In genomic region chr17:72579321-72579720, GRCm38 (mm10) we compare ENCODE assay signal across 21 mouse cellular contexts. TPM values are rescaled to one million over a fixed set of nuclear protein-coding genes. Genes with fewer than 3 reads are reported as not detected.
A peak's percentile ranks its signal among the peaks of the same experiment; 100 is the strongest.
DNase-seq lines count a peak whose midpoint lies in the region; ATAC-seq and TF ChIP-seq lines count a peak whose summit lies in the region.
"Had no signal": no experiment of that assay in that cellular context is flagged by ENCODE, and none has a peak within 500 bp of the region (broad histone marks: within the 10 kb centered on the region; RNA-seq: fewer than 3 reads in every experiment).

No protein-coding gene starts in this region.

- no peaks in the 10 kb centered on the region for H3K4me1 ChIP-seq in forebrain, embryonic 14.5 days (ENCODE audit: control insufficient read depth, insufficient read depth, low read length)
- H3K4me1 ChIP-seq in forebrain, embryonic 12.5 days: no peaks in the 10 kb centered on the region
- peaks cover 5% of the 10 kb centered on the region for H3K4me1 ChIP-seq in forebrain, embryonic 16.5 days (replicated peaks; ENCODE audit: control insufficient read depth, insufficient read depth, low read length)
- no peaks in the 10 kb centered on the region for H3K4me1 ChIP-seq in forebrain, embryonic 10.5 days
- H3K4me1 ChIP-seq in lung, postnatal 0 days (ENCODE audit: insufficient read depth, low read depth, low read length): no peaks in the 10 kb centered on the region
- H3K4me1 ChIP-seq: embryonic facial prominence, embryonic 13.5 days; embryonic facial prominence, embryonic 15.5 days had no signal

- ATAC-seq in forebrain, embryonic 14.5 days: peak; percentile 38
- no peak for ATAC-seq in forebrain, embryonic 12.5 days (ENCODE audit: low FRiP score)
- peak; percentile 43 for ATAC-seq in forebrain, embryonic 16.5 days
- no peak for ATAC-seq in lung, postnatal 0 days

- H3K4me2 ChIP-seq in forebrain, embryonic 14.5 days (ENCODE audit: low read length): no peak overlapping the region
- H3K4me2 ChIP-seq in forebrain, embryonic 12.5 days: no peak overlapping the region
- no peak overlapping the region for H3K4me2 ChIP-seq in forebrain, embryonic 16.5 days (ENCODE audit: low read length)
- H3K4me2 ChIP-seq in lung, postnatal 0 days (replicated peaks; ENCODE audit: low read depth, low read length): no peak overlapping the region
- H3K4me2 ChIP-seq: embryonic facial prominence, embryonic 13.5 days; embryonic facial prominence, embryonic 15.5 days had no signal

- WGBS in forebrain, embryonic 14.5 days: 53% methylated on average over 9 of the region's 9 CpGs
- WGBS in forebrain, embryonic 12.5 days: 80% methylated on average over 9 of the region's 9 CpGs
- 54% methylated on average over 9 of the region's 9 CpGs for WGBS in forebrain, embryonic 16.5 days
- WGBS in forebrain, embryonic 10.5 days: 89% methylated on average over 9 of the region's 9 CpGs
- WGBS in lung, postnatal 0 days: 88% methylated on average over 9 of the region's 9 CpGs

- H3K27me3 ChIP-seq in forebrain, embryonic 14.5 days (replicated peaks; ENCODE audit: control insufficient read depth, insufficient read depth, low read length): no peaks in the 10 kb centered on the region
- no peaks in the 10 kb centered on the region for H3K27me3 ChIP-seq in forebrain, embryonic 12.5 days
- H3K27me3 ChIP-seq in forebrain, embryonic 16.5 days (replicated peaks; ENCODE audit: control insufficient read depth, insufficient read depth, low read length): no peaks in the 10 kb centered on the region
- no peaks in the 10 kb centered on the region for H3K27me3 ChIP-seq in forebrain, embryonic 10.5 days (ENCODE audit: poor library complexity, severe bottlenecking)
- no peaks in the 10 kb centered on the region for H3K27me3 ChIP-seq in lung, postnatal 0 days (replicated peaks; ENCODE audit: insufficient read depth, low read length)
- H3K27me3 ChIP-seq: embryonic facial prominence, embryonic 13.5 days; embryonic facial prominence, embryonic 15.5 days had no signal

- no peak for TF ChIP-seq POLR2A in brain, embryonic 14.5 days (IDR thresholded peaks at IDR 0.05; ENCODE audit: borderline replicate concordance, extremely low read depth, insufficient read depth, insufficient read length, poor library complexity, severe bottlenecking)

- TF ChIP-seq CTCF in brain, embryonic 14.5 days (IDR thresholded peaks at IDR 0.05; ENCODE audit: borderline replicate concordance, extremely low read depth, insufficient read depth, insufficient read length): no peak
- no peak for TF ChIP-seq CTCF in lung, postnatal 0 days (IDR thresholded peaks at IDR 0.05)

- no peak for TF ChIP-seq EP300 in lung, postnatal 0 days (IDR thresholded peaks at IDR 0.05)

- DNase-seq in forebrain, embryonic 14.5 days (ENCODE audit: low spot score): peak; percentile 48
- no peak for DNase-seq in forebrain, embryonic 10.5 days (ENCODE audit: extremely low spot score, low spot score)
- DNase-seq in brain, embryonic 14.5 days (ENCODE audit: low read depth): peak; percentile 68
- peak; percentile 25 for DNase-seq in retina, embryonic 14.5 days (ENCODE audit: low spot score)
- no peak for DNase-seq in lung, postnatal 0 days (ENCODE audit: low spot score)
- DNase-seq in neural tube, embryonic 10.5 days (ENCODE audit: extremely low spot score, low spot score): no peak
- DNase-seq: adrenal gland, adult 2 months; adrenal gland, postnatal 10 days; adrenal gland, postnatal 36 days; cerebellum, adult 11 months; cerebellum, adult 18-20 months; cerebellum, adult 8-10 months; cerebellum, adult 9-11 months; cerebellum, postnatal 36 days; embryo, embryonic 11 days had no signal

- H3K9ac ChIP-seq in forebrain, embryonic 14.5 days (ENCODE audit: low read length): no peak overlapping the region
- H3K9ac ChIP-seq in forebrain, embryonic 12.5 days: no peak overlapping the region
- no peak overlapping the region for H3K9ac ChIP-seq in forebrain, embryonic 16.5 days (replicated peaks; ENCODE audit: low read depth, low read length)
- H3K9ac ChIP-seq in lung, postnatal 0 days (replicated peaks; ENCODE audit: low read depth): no peak overlapping the region
- H3K9ac ChIP-seq: embryonic facial prominence, embryonic 13.5 days; embryonic facial prominence, embryonic 15.5 days had no signal

- no peaks in the 10 kb centered on the region for H3K9me3 ChIP-seq in forebrain, embryonic 14.5 days (replicated peaks; ENCODE audit: control insufficient read depth, low read length)
- no peaks in the 10 kb centered on the region for H3K9me3 ChIP-seq in forebrain, embryonic 12.5 days
- H3K9me3 ChIP-seq in forebrain, embryonic 16.5 days (ENCODE audit: control insufficient read depth, low read length): no peaks in the 10 kb centered on the region
- peaks cover 4% of the 10 kb centered on the region; the same call in 1 of the 2 replicates for H3K9me3 ChIP-seq in forebrain, embryonic 10.5 days
- H3K9me3 ChIP-seq in lung, postnatal 0 days (ENCODE audit: low read length): no peaks in the 10 kb centered on the region
- H3K9me3 ChIP-seq: embryonic facial prominence, embryonic 13.5 days; embryonic facial prominence, embryonic 15.5 days had no signal

- H3K27ac ChIP-seq in forebrain, embryonic 14.5 days (ENCODE audit: low read depth, low read length): peak overlapping the region; percentile 48; the same call in 1 of the 2 replicates
- H3K27ac ChIP-seq in forebrain, embryonic 12.5 days: no peak overlapping the region
- no peak overlapping the region for H3K27ac ChIP-seq in forebrain, embryonic 16.5 days (ENCODE audit: low read length)
- no peak overlapping the region for H3K27ac ChIP-seq in forebrain, embryonic 10.5 days
- no peak overlapping the region for H3K27ac ChIP-seq in lung, postnatal 0 days (ENCODE audit: low read length)
- H3K27ac ChIP-seq: embryonic facial prominence, embryonic 13.5 days; embryonic facial prominence, embryonic 15.5 days had no signal

- no peak overlapping the region for H3K4me3 ChIP-seq in forebrain, embryonic 14.5 days (ENCODE audit: low read depth, low read length)
- H3K4me3 ChIP-seq in forebrain, embryonic 12.5 days (replicated peaks): no peak overlapping the region
- H3K4me3 ChIP-seq in forebrain, embryonic 16.5 days (replicated peaks; ENCODE audit: low read length): no peak overlapping the region
- H3K4me3 ChIP-seq in forebrain, embryonic 10.5 days: no peak overlapping the region
- H3K4me3 ChIP-seq in lung, postnatal 0 days (ENCODE audit: low read depth, low read length): no peak overlapping the region
- H3K4me3 ChIP-seq: embryonic facial prominence, embryonic 13.5 days; embryonic facial prominence, embryonic 15.5 days; erythroblast, embryonic 14.5 days had no signal

- no peaks in the 10 kb centered on the region for H3K36me3 ChIP-seq in forebrain, embryonic 14.5 days (ENCODE audit: control insufficient read depth, insufficient read depth, low read length)
- no peaks in the 10 kb centered on the region for H3K36me3 ChIP-seq in forebrain, embryonic 12.5 days (replicated peaks)
- no peaks in the 10 kb centered on the region for H3K36me3 ChIP-seq in forebrain, embryonic 16.5 days (ENCODE audit: control insufficient read depth, insufficient read depth)
- H3K36me3 ChIP-seq in forebrain, embryonic 10.5 days (replicated peaks): no peaks in the 10 kb centered on the region
- no peaks in the 10 kb centered on the region for H3K36me3 ChIP-seq in lung, postnatal 0 days (ENCODE audit: insufficient read depth, low read length)
- H3K36me3 ChIP-seq: embryonic facial prominence, embryonic 13.5 days; embryonic facial prominence, embryonic 15.5 days had no signal

RNA-seq across cellular contexts. Expression of gene Alk, which starts 25.1 kb away (rescaled TPM):
- polyA plus RNA-seq in forebrain, embryonic 14.5 days (2014; fragmentation: Nextera tagmentation; extraction: Ambion mirVana): 0.55 and 1.3 TPM in 2 replicates
- polyA plus RNA-seq in forebrain, embryonic 12.5 days (2016; fragmentation: Nextera tagmentation; extraction: Ambion mirVana): 0.72 and 0.77 TPM in 2 replicates
- 2.0 and 4.7 TPM in 2 replicates for polyA plus RNA-seq in forebrain, embryonic 16.5 days (2015; fragmentation: Nextera tagmentation; extraction: Ambion mirVana)
- polyA plus RNA-seq in forebrain, embryonic 10.5 days (2016; fragmentation: Nextera tagmentation; extraction: Ambion mirVana): 0.09 and 0.14 TPM in 2 replicates
- polyA plus RNA-seq in brain, embryonic 14.5 days (2012; rRNA removed): 1.3 and 3.7 TPM in 2 replicates
- not detected in 2 replicates for polyA plus RNA-seq in lung, postnatal 0 days (2015; fragmentation: Nextera tagmentation; extraction: Ambion mirVana)
- polyA plus RNA-seq: C2C12; erythroblast, embryonic 14.5 days had no signal

Comparison
In these comparisons a context has a peak if more than half of its experiments do, and no peak if none do; other contexts are left out.
1. ATAC-seq: peak in forebrain, embryonic 14.5 days (single experiment) and forebrain, embryonic 16.5 days (single experiment); none in forebrain, embryonic 12.5 days (single experiment) and lung, postnatal 0 days (single experiment).
2. DNase-seq: peak in forebrain, embryonic 14.5 days (single experiment), brain, embryonic 14.5 days (single experiment) and retina, embryonic 14.5 days (single experiment); none in forebrain, embryonic 10.5 days (single experiment), lung, postnatal 0 days (single experiment) and neural tube, embryonic 10.5 days (single experiment).